Mouse (Mus musculus) heart, postnatal 10 days (tissue): ENCODE results near the gene Kpna3. TPM values are rescaled to one million over a fixed set of nuclear protein-coding genes. Genes with fewer than 3 reads are reported as not detected.
"Not testable (repeated sequence)": the region's sequence is repeated elsewhere in the genome, so short reads cannot be mapped to it uniquely, and the experiment has no call there.

Source experiments
- DNase-seq, 2 experiments: peaks; one replicate each; pipeline ENCODE4 v3.0.0; 2021
- intact Hi-C: fragments of 180-260 bp; cut with DNase I; formaldehyde crosslinking; loops from one replicate; pipeline ENCODE4 v1.15.1; 2025
- total RNA-seq, 2 experiments: library from RNA; stranded (reverse); gene quantifications; 2 replicates each; pipeline ENCODE4 v1.2.3; 2021

Kpna3 gene
- 10 to 100 TPM; 37.7 to 47.8 TPM for total RNA-seq

DNA sequence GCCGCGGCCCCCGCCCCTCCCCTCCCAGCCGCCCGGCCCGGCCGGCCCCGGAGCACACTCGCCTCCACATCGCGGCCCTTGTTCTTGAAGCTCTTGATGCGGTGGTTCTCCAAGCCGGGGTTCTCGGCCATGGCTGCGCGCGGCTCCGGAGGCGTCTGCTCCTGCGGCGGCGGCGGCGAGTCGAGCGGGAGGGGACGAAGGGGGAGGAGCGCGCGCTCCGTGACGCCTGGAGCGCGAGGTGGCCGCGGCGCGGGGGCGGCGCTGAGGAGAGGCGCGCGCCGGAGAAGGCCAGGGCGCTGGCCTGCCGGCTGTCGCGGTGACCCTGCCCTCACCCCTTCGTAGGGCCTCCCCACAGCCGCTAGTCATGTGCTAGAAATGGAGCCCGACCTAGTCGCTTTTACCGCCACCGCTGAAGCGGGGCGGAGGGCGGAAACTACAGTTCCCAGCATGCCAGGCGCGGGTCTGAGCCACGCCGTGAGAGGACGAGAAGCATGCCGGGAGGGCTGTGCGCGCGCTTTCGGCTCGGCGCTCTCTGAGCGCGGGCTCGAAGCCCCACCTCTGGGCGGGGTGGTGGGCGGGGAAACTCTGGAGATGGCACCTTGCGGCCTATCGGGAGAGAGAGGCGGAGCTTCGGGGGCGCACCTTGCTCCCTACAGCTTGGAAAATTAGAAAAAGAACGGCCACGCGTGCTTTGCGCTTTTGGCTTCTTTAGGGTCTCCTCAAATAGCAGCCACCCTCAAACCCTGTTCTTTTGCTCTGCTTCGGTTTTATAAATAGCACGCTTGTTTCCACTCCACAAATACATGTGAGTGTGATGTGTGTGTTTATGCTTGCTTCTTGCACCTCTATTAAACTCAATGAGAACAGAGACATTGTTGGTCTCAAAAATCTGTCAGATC is at the start of gene Kpna3:
Kpna3 (minus strand) TSS at position 214 of the 899 bp plus-strand sequence.
- intact Hi-C loops = loop anchor here (2.0 to 5.0 kb wide), 3 partner anchors 57 to 109 kb away; no protein-coding TSS in a partner anchor
- DNase-seq = peak; percentile 98 to 99

DNA sequence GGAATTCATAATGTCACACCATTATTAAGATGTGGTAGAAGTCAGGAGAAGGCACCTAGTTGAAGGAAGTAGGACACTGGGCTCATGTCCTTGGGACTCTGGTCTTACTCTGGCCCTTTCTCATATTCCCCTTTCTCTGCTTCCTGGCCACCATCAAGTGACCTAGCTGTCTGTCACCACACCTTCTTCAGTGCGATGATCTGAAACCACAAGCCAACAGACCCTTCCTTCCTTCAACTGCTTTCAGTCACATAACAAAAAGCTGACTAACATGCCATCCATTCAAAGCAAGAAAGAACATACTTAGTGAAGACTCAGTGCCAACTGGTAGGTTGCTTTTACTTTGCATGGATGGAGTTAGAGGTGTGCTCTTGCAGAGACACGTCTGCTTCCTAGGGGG is 20.7 kb upstream of the Kpna3 start:
- DNase-seq = no peak
- intact Hi-C loops = no loop called here

DNA sequence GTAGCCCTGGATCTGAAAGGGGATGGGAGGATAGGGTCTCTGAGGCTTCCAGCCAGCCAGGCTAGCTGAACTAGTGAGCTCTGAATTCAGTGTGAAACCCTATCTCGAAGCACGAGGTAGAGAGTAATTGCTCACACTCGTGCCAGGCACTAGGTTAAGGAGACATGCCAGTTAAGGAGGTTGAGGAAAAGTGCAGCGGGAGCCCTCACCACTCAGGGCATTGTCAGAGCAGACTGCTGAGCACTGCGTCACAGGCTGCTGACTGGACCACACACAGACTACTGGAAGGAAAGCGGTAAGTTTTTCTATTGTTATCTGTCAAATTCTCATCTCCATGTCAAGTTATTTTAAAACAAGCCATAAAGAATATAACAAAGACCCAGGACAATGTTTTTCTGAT is 17.8 kb upstream of the Kpna3 start:
- intact Hi-C loops = no loop called here
- no peak for DNase-seq

DNA sequence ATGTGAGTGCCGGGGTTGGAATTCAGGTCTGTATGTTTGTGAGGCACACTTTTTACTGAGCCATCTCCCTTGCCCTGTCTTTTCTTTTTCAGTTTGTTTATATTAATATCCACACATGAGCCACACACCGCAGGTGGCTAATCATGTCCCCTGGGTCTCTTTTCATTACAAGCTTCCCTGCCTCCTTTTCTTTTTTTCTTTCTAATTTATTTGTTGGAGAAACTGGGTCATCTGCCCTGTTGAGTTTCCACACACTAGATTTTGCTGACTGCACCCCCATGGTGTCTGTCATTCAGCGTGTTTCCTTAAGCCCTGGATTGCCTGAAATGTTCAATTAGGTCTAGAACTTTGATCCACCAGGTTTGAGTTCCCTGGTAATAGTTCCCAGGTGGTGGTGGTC is 15.9 kb upstream of the Kpna3 start:
- no peak for DNase-seq
- intact Hi-C loops = no loop called here

DNA sequence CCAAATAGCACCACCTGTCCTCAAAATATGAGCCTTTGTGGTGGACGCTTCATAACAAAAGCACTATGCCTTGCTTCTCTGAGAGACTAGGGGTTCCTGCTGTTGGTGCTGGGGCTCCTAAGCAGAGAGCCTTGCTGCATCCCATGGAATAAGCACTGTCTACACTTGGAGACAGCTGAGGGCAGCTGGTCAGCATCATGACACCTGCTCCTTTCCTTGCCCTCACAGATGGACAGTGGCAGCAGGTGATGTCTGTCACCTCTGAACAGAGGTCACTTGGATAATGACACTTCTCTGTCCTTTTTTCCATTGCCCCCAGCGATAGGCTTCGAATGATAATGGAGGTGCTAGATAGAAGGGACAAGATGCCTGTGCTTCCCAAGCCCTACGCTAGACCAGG is 13.4 kb upstream of the Kpna3 start:
- no peak for DNase-seq
- intact Hi-C loops = no loop called here

DNA sequence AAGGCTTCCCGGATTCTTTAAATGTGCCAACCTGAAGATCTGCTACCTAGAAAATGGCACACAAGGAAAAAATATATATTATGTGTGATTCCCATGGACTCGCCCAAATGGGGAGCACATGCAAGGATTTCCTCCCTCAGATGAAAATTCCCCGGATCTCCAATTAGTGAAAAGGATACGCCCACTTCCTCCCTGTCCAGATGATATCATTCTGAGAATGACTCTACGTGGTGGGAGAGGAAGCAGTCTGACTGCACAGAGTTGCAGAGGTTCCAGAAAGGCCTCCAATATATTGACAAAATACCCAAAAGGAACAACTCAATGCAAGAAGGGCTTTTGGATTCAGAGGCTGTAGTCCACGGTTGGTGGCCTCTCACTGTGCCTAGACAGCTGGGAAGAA is 12.8 kb upstream of the Kpna3 start:
- peak; percentile 31 to 51 for DNase-seq
- intact Hi-C loops = no loop called here

DNA sequence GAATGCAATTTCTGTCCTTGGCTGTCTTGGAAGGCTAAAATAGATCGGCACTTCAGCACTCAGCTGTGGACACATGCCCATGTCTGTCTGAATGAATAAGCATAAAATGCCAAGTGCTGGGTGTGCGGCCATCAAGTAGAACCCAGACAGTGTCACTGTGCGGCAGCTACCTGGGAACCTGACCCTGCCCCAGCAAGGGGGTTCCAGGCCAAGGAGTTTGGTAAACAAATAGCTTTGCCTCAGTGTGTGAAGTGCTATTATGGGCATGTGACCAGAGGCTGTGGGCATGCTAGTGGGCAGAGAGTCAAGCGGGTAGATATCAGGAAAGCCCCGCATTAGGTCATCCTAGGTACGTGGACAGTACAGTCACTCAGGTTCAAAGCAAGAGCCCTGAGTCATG is 8.1 kb upstream of the Kpna3 start:
- intact Hi-C loops = no loop called here
- peak; percentile 49 to 53 for DNase-seq

DNA sequence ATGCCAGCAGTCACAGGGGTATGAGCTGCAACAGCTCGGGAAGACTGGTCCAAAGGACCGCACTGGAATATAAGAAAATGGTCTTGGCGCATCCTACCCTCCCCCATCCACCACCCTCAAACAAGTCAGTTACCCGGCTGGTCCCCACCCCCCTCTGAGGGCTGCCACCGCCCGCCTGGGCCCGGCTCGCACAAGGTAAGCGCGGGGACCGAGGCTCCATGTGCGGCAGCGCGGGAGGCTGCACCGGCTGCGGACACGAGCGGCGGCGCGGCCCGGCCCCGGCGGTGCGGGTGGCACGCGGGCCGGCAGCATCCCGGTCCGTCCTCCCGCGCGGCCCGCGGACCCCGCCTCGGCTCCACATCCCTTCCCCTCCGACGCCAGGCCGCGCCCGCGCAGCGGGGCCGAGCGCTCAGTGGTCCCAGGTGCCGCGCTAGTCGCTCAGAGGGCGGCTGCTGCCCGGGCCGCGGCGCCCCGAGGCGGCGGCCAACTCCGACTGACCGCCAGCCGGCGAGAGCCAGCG is 473 bp downstream of the Kpna3 start:
- intact Hi-C loops = loop anchor here (2.0 kb wide), 1 partner anchor 108 kb away; no protein-coding TSS in a partner anchor
- DNase-seq = peak in 1 of 2 experiments; percentile 67

DNA sequence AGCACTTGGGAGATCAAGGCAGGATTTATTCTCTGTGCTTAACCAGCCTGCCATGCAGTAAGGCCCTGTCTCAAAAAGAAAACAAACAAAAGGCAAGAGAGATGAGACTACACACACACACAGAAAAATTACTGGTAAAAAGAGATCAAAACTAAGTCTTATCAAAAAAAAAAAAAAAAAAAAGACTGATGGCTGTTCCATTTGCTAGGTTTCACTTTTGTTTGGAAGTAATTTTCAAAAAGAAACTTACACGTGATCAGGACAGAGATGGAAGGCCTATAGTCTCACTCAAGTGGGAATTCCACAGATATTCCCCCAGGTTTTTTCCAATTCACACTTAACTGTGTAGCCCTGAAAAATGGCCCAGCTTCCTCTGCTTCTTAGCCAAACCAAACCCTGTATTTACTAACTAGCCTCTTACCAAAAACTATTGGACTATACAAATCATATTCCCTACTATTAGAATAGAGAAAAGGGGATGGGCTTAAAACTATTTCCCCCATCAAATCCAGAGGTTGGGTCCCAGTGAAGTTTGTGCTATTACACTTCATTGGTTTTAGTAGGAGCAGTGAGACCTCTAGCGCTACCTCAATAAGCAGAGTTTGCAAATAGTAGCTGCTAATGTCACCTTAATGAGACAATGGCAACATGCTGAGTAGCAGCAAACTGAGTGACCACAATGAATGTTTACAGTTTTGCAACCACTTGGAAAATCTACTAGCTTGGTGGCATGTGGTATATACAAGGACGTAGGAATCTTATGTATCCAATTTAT is 1.3 kb downstream of the Kpna3 start:
- DNase-seq = peak; percentile 15 to 25
- intact Hi-C loops = loop anchor here (2.0 kb wide), 1 partner anchor 108 kb away; no protein-coding TSS in a partner anchor

DNA sequence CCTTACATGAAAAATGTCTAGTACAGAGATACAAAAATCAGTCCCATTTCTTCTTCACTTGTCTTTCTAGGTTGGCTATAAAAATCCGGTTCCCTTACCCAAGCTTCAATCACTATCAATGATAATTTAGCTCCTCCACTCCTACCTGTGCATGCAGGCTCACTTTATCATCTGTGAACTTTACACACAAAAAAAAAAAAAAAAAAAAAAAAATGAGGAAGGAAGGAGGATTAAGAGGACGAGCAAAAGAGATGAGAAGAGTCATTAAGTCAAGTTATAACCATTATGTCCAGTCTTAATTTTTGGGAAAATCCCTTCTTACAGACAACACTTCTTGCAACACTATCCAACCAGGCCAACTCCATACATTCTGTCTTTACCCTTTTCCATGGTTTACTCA is 2.8 kb downstream of the Kpna3 start:
- DNase-seq = no peak
- intact Hi-C loops = no loop called here

DNA sequence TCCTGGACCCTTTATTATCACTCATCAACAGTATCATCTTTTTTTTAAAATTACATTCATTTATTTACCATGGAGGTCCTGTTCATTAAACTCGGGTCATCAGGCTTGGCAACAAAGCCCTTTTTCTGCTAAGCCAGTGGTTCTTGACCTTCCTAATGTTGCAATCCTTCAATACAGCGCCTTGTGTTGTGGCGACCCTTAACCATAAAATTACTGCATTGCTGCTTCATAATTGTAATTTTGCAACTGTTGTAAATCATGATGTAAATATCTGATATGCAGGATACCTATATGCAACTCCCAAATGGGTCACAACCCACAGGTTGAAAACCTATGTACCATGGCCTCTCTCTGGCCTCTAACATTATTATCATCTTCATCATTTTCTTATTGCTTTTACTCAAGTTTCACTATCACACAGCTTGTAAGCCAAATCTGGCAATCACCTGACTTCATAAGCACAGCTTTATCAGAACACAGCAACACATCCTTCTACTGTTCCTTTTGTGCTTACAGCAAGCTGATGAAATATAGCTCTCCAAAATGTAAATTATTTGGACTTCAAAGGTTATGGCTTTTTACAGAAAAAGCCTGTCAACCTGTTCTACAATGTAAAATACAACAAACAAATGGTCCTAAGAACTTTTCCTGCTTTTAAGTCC is 11.4 kb downstream of the Kpna3 start:
- DNase-seq = no peak
- intact Hi-C loops = no loop called here

DNA sequence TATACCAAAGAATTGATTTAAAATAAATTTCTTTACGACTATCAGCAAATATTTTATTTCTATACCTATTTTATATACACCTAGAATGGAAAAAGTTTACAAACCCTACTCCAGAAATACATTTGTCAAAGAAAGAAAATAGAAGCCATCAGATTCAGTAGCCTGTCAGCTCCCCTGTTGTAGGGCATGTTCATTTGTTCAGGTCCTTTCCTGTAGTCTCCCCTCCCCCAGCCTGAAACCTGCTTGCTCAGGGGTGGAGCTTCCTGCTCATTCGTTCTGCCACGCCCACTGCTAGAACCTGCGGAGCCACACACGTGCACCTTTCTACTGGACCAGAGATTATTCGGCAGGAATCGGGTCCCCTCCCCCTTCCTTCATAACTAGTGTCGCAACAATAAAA is 12.6 kb downstream of the Kpna3 start:
- DNase-seq, intact Hi-C loops: not testable (repeated sequence)

DNA sequence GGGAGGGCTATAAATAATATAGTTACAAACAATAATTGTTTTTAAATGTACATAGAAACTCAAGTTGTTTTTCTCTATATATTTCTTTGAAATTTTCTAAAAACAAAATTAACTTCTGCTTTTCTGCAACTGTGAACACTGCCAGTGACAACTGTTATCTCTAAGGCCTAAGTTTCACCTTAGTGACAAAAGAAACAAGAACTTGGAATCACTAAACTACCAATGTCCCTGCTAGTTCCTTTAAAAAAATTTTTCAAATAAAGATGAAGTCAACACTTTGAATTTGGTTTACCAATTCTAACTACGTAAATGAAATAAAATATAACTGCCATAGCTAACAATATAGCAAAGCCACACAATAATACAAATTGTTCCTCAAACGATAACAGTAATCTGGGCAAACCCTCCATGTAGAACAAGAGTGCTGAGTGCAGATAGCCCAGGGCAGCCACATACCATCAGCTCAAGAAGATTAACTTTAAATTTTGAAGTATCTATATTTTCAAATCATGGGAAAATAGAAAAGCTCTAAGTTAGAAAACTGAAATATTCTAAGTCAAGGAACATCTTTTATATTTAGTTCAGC is 14.5 kb downstream of the Kpna3 start:
- no peak for DNase-seq
- intact Hi-C loops = no loop called here

DNA sequence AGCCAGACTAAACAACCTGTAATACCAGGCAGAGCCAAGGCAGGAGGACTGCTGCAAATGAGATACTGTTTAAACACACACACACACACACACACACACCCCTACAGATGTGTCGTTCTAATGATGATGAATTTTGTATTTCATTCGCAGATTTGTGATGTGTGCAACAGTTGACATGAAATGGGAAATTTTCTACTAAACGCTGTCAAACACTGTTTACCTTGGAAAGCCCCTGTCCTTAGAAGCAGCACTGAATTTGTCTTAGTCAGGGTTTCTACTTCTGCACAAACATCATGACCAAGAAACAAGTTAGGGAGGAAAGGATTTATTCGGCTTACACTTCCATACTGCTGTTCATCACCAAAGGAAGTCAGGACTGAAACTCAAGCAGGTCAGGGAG is 24.0 kb downstream of the Kpna3 start:
- intact Hi-C loops = no loop called here
- DNase-seq = no peak

DNA sequence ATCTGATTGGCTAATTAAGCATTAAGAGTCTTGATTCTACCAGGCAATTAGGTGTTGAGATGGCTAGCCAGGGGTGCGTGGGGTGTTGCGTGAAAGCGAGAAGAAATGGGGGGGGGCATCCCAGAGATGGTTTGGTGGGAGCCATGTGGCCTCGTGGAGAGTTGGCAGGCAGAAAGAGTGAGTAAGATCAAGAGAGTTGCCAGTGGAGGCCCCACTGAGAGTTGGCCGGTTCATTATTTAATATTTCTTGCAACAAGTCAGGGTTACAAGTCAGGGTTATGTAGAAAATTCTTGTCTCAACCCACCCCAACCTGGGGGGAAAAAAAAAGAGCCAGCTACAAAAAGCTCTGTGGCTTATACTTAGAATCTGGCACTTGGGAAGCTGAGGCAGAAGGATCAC is 24.4 kb downstream of the Kpna3 start:
- intact Hi-C loops = no loop called here
- DNase-seq = no peak

DNA sequence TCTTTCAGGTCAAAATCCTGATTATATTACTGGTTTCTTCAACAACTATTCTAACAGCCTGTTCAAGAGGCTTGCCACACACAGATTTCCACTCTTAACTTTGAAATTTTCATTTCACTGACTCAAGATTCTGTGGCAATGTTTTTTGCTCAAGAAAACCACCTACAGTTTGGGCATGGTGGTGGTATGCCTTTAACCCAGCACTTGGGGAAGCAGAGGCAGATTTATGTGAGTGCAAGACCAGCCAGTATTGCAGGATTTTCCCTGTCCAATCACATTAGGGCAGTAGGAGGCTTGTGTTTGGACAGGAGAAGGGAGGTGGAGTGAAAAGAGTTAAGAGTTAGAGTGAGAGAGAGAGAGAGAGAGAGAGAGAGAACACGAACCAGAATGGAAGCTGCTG is 24.9 kb downstream of the Kpna3 start:
- DNase-seq = no peak

DNA sequence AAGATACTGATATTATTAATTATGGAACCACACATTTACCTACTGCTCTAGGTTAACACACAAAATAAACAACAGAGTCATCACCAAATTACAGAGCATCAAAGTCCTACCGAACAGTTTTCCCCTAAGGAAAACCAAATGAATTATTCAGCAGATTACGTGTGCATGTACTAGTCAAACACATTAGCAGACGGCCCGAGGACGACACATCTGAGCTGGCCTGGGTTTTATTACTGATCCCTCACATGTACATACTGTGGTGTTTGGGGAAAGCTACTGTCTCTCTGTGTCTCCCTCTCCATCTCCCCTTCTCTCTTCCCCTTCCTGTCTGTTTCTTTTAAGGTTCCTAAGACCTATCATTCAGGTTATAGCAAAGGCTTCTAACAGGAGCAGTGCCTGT is 25.5 kb downstream of the Kpna3 start:
- no peak for DNase-seq
- intact Hi-C loops = no loop called here

More for the DNA sequence above, 24.9 kb downstream of the Kpna3 start:
- intact Hi-C loops = no loop called here

DNA sequence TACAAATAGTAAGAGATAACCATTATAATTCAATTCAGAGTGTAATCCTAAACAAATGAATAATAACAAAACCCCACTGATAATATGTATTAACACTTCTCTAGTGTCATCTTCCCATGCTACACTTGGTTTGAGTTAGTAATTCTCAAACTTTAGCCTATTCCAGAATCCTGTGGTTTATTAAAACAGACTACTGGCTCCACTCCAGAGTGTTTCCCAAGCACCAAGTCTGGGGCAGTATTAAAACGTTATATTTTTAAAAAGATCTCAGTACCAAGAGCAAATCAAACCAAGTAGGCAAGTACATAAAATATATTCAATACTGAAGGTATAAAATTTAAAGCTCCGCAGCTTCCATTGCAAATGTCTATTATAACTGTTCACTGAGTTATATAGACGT is 26.0 kb downstream of the Kpna3 start:
- no peak for DNase-seq
- intact Hi-C loops = no loop called here

DNA sequence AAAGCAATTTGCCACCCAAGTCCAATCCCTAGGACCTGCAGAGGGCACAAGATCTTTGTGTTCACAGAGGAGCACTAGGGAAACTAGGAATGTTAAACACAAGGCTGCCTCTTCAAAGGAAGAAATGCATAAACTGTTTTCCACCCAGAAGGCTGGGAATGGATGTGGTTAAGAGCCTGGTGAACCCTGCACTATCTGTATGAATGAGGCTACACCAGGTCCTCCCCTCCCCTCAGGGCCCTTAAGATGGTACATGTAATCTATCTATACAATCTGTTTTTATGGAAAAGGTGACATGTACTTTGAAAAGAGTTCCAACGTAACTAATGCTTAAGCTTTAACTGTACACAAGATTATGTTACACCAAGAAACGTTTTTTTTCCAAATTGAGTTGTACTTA is 29.7 kb downstream of the Kpna3 start:
- intact Hi-C loops = no loop called here
- DNase-seq = no peak

DNA sequence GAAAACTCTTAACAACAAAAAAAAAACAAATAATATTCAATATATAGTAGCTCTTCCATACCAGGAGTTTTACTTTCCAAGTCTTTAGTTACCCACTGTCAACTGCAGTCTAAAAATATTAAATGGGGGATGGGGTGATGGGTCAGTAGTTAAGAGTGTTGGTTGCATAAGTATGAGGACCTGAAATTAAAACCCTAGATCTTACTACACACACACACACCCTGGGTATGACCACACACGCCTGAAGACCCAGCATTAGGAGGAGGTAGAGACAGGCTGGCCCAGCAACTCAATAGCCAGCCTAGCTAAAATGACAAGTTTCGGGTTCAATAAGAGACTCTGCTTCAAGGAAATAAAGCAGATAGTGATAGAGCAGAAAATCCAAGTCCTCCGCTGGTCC is 32.6 kb downstream of the Kpna3 start:
- no peak for DNase-seq
- intact Hi-C loops = no loop called here

DNA sequence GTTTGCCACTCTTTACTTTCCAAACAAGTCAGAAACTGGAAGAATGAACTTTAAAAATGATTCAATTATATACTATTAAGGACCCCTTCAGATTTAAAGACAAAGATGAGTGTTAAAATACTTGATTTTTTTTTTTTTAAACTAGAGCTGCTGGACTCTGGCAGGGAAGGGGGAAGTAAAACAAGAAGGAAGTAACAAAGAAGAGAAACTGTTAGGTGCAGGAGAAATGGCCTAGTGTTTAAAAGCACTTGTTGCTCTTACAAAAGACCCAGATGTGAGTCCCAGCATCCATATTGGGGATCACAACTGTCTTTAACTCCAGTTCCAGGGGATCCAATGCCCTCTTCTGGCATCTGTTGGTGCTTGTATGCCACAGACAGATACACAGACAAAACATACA is 33.9 kb downstream of the Kpna3 start:
- no peak for DNase-seq
- intact Hi-C loops = no loop called here
